Mouse (Mus musculus): Measurements from ENCODE around the gene Zbtb46. TPM values are rescaled to one million over a fixed set of nuclear protein-coding genes. Genes with fewer than 3 reads are reported as not detected.

The Zbtb46 gene
- total RNA-seq, 1 experiment from 2014 or later, result 8.9 TPM

GRCm38 (mm10) chr2:181410760-181411473 is 48.3 kb downstream of the Zbtb46 start:
- peak; percentile 98 for ATAC-seq (replicated peaks; ENCODE audit: low read depth, poor library complexity, severe bottlenecking)

GRCm38 (mm10) chr2:181409643-181410042 is 49.6 kb downstream of the Zbtb46 start:
- ATAC-seq (replicated peaks; ENCODE audit: low read depth, poor library complexity, severe bottlenecking), result no peak

GRCm38 (mm10) chr2:181403722-181404121 is 55.5 kb downstream of the Zbtb46 start:
- ATAC-seq (replicated peaks; ENCODE audit: low read depth, poor library complexity, severe bottlenecking), result no peak

- no peak for ATAC-seq (replicated peaks; ENCODE audit: low read depth, poor library complexity, severe bottlenecking)
Observed at GRCm38 (mm10) chr2:181401497-181401896, 57.7 kb downstream of the Zbtb46 start.

- no peak for ATAC-seq (replicated peaks; ENCODE audit: low read depth, poor library complexity, severe bottlenecking)
Observed at GRCm38 (mm10) chr2:181397207-181397761, 61.9 kb downstream of the Zbtb46 start.

- no peak for ATAC-seq (replicated peaks; ENCODE audit: low read depth, poor library complexity, severe bottlenecking)
Observed at GRCm38 (mm10) chr2:181394086-181394485, 65.1 kb downstream of the Zbtb46 start.

GRCm38 (mm10) chr2:181392600-181393213 is 66.5 kb downstream of the Zbtb46 start:
- ATAC-seq (replicated peaks; ENCODE audit: low read depth, poor library complexity, severe bottlenecking), result peak; percentile 97

GRCm38 (mm10) chr2:181391541-181391940 is 67.7 kb downstream of the Zbtb46 start:
- no peak for ATAC-seq (replicated peaks; ENCODE audit: low read depth, poor library complexity, severe bottlenecking)

- no peak for ATAC-seq (replicated peaks; ENCODE audit: low read depth, poor library complexity, severe bottlenecking)
Observed at GRCm38 (mm10) chr2:181391022-181391421, 68.2 kb downstream of the Zbtb46 start.

GRCm38 (mm10) chr2:181390136-181390870 is 68.9 kb downstream of the Zbtb46 start:
- ATAC-seq (replicated peaks; ENCODE audit: low read depth, poor library complexity, severe bottlenecking), result no peak

GRCm38 (mm10) chr2:181386663-181387210 is 72.5 kb downstream of the Zbtb46 start:
- ATAC-seq (replicated peaks; ENCODE audit: low read depth, poor library complexity, severe bottlenecking), result no peak

- ATAC-seq (replicated peaks; ENCODE audit: low read depth, poor library complexity, severe bottlenecking), result no peak
Observed at GRCm38 (mm10) chr2:181385885-181386284, 73.3 kb downstream of the Zbtb46 start.

GRCm38 (mm10) chr2:181384919-181385391 is 74.3 kb downstream of the Zbtb46 start:
- no peak for ATAC-seq (replicated peaks; ENCODE audit: low read depth, poor library complexity, severe bottlenecking)

GRCm38 (mm10) chr2:181384463-181384862 is 74.8 kb downstream of the Zbtb46 start:
- ATAC-seq (replicated peaks; ENCODE audit: low read depth, poor library complexity, severe bottlenecking), result no peak

- no peak for ATAC-seq (replicated peaks; ENCODE audit: low read depth, poor library complexity, severe bottlenecking)
Observed at GRCm38 (mm10) chr2:181381631-181382306, 77.5 kb downstream of the Zbtb46 start.

- no peak for ATAC-seq (replicated peaks; ENCODE audit: low read depth, poor library complexity, severe bottlenecking)
Observed at GRCm38 (mm10) chr2:181381107-181381506, 78.1 kb downstream of the Zbtb46 start.

- no peak for ATAC-seq (replicated peaks; ENCODE audit: low read depth, poor library complexity, severe bottlenecking)
Observed at GRCm38 (mm10) chr2:181380251-181380650, 79.0 kb downstream of the Zbtb46 start.

GRCm38 (mm10) chr2:181379778-181380177 is 79.4 kb downstream of the Zbtb46 start, which contains the start of gene Lime1:
Gene Lime1, plus strand, starts transcription at chr2:181380078.
- ATAC-seq (replicated peaks; ENCODE audit: low read depth, poor library complexity, severe bottlenecking), result no peak

GRCm38 (mm10) chr2:181378701-181379100 is 80.5 kb downstream of the Zbtb46 start:
- ATAC-seq (replicated peaks; ENCODE audit: low read depth, poor library complexity, severe bottlenecking), result no peak

- ATAC-seq (replicated peaks; ENCODE audit: low read depth, poor library complexity, severe bottlenecking), result peak; percentile 74
Observed at GRCm38 (mm10) chr2:181377230-181377629, 82.0 kb downstream of the Zbtb46 start.

Measured in common myeloid progenitor, adult 5-6 weeks (primary cell).